Mouse (Mus musculus) MEL (cell line): ENCODE measurements around the gene Ascc3. TPM values are rescaled to one million over a fixed set of nuclear protein-coding genes. Genes with fewer than 3 reads are reported as not detected.

Source experiments
- DNase-seq: peaks from one replicate; pipeline ENCODE4 v3.0.0; 2011; ENCODE audit warnings: low read depth, low spot score
- H3K27ac ChIP-seq: 2 replicates; pipeline ENCODE4 v1.5.1; 2012; ENCODE audit warnings: low read depth, mild to moderate bottlenecking, control low read depth, low read length, moderate library complexity; ENCODE audit not compliant: control insufficient read depth
- H3K27me3 ChIP-seq, 2 experiments: fragments of 150-350 bp in 1 of 2; sonication (generic) in 1 of 2; 2 replicates each; pipeline ENCODE4 v1.6.1; 2012; ENCODE audit warnings: low read length in 2 of 2, mild to moderate bottlenecking in 2 of 2, improper control_type of control experiment in 1 of 2, moderate library complexity in 1 of 2; ENCODE audit not compliant: insufficient read depth in 2 of 2, control insufficient read depth in 1 of 2
- H3K36me3 ChIP-seq, 2 experiments: 2 replicates each; pipeline ENCODE4 v1.6.1; 2012 to 2014; ENCODE audit warnings: low read length in 2 of 2, improper control_type of control experiment in 1 of 2, inconsistent platforms in 1 of 2, mild to moderate bottlenecking in 1 of 2; ENCODE audit not compliant: insufficient read depth in 2 of 2, control insufficient read depth in 1 of 2
- H3K4me1 ChIP-seq, 2 experiments: fragments of 150-350 bp in 1 of 2; sonication (generic) in 1 of 2; 2 replicates each; pipeline ENCODE4 v1.6.1; 2012; ENCODE audit warnings: low read length in 2 of 2, improper control_type of control experiment in 1 of 2, mild to moderate bottlenecking in 1 of 2; ENCODE audit not compliant: insufficient read depth in 2 of 2, control insufficient read depth in 1 of 2
- H3K4me3 ChIP-seq, 2 experiments: fragments of 150-350 bp in 1 of 2; sonication (generic) in 1 of 2; 2 replicates each; pipeline ENCODE4 v1.5.1; 2012; ENCODE audit warnings: low read depth in 2 of 2, low read length in 2 of 2, mild to moderate bottlenecking in 2 of 2, moderate library complexity in 2 of 2, control low read depth in 1 of 2, improper control_type of control experiment in 1 of 2; ENCODE audit not compliant: control insufficient read depth in 1 of 2, insufficient read depth in 1 of 2
- H3K79me2 ChIP-seq: 2 replicates; pipeline ENCODE4 v1.6.1; 2012; ENCODE audit warnings: mild to moderate bottlenecking, low read length, moderate library complexity; ENCODE audit not compliant: control insufficient read depth, poor library complexity, insufficient read depth
- H3K9ac ChIP-seq: 2 replicates; pipeline ENCODE4 v1.6.1; 2012; ENCODE audit warnings: low read depth, mild to moderate bottlenecking, control low read depth, low read length, moderate library complexity; ENCODE audit not compliant: control insufficient read depth, poor library complexity, severe bottlenecking
- H3K9me3 ChIP-seq: fragments of 150-350 bp; sonication (generic); replicated peaks from 2 replicates; pipeline ENCODE4 v1.6.1; 2012; ENCODE audit warnings: mild to moderate bottlenecking, low read length, improper control_type of control experiment, moderate library complexity; ENCODE audit not compliant: insufficient read depth
- BHLHE40 ChIP-seq: IDR thresholded peaks from 2 replicates; pipeline ENCODE4 v1.6.1; 2012; ENCODE audit warnings: low read depth, mild to moderate bottlenecking, inconsistent platforms, low read length, improper control_type of control experiment, borderline replicate concordance
- CHD2 ChIP-seq: IDR thresholded peaks from 2 replicates; pipeline ENCODE4 v1.6.1; 2011; ENCODE audit warnings: low read length, improper control_type of control experiment
- CTCF ChIP-seq, 3 experiments: IDR thresholded peaks in 2 of 3; conservative IDR thresholded peaks in 1 of 3; 2 replicates each; pipeline ENCODE4 v1.5.1; 2011 to 2012; ENCODE audit warnings: low read length in 3 of 3, low read depth in 2 of 3, mild to moderate bottlenecking in 2 of 3, improper control_type of control experiment in 1 of 3, inconsistent platforms in 1 of 3, mixed read lengths in 1 of 3, moderate library complexity in 1 of 3; ENCODE audit not compliant: control insufficient read depth in 1 of 3, insufficient read depth in 1 of 3, poor library complexity in 1 of 3, severe bottlenecking in 1 of 3
- ELF1 ChIP-seq: IDR thresholded peaks from 2 replicates; pipeline ENCODE4 v1.6.1; 2014; ENCODE audit warnings: low read depth, mild to moderate bottlenecking, inconsistent platforms, low read length, improper control_type of control experiment, moderate library complexity
- EP300 ChIP-seq, 2 experiments: IDR thresholded peaks; 2 replicates each; pipeline ENCODE4 v1.6.1; 2011; ENCODE audit warnings: improper control_type of control experiment in 2 of 2, low read length in 2 of 2, low read depth in 1 of 2, mild to moderate bottlenecking in 1 of 2
- GABPA ChIP-seq: IDR thresholded peaks from 2 replicates; pipeline ENCODE4 v1.6.1; 2012; ENCODE audit warnings: low read depth, mild to moderate bottlenecking, inconsistent platforms, low read length, improper control_type of control experiment, moderate library complexity
- HCFC1 ChIP-seq: IDR thresholded peaks from 2 replicates; pipeline ENCODE4 v1.6.1; 2012; ENCODE audit warnings: low read depth, mild to moderate bottlenecking, inconsistent platforms, low read length, improper control_type of control experiment, moderate library complexity
- JUND ChIP-seq: IDR thresholded peaks from 2 replicates; pipeline ENCODE4 v1.6.1; 2011; ENCODE audit warnings: low read depth, mild to moderate bottlenecking, improper control_type of control experiment, low read length
- KAT2A ChIP-seq: conservative IDR thresholded peaks from 2 replicates; pipeline ENCODE4 v1.6.1; 2012; ENCODE audit warnings: low read depth, low read length, improper control_type of control experiment, inconsistent platforms
- MAFK ChIP-seq: IDR thresholded peaks from 2 replicates; pipeline ENCODE4 v1.6.1; 2011; ENCODE audit warnings: low read depth, mild to moderate bottlenecking, low read length, improper control_type of control experiment, borderline replicate concordance
- MAZ ChIP-seq: IDR thresholded peaks from 2 replicates; pipeline ENCODE4 v1.6.1; 2012; ENCODE audit warnings: low read depth, mild to moderate bottlenecking, inconsistent platforms, low read length, improper control_type of control experiment
- MXI1 ChIP-seq: IDR thresholded peaks from 2 replicates; pipeline ENCODE4 v1.6.1; 2011; ENCODE audit warnings: mild to moderate bottlenecking, low read depth, low read length, improper control_type of control experiment
- NELFE ChIP-seq: IDR thresholded peaks from 2 replicates; pipeline ENCODE4 v1.6.1; 2011; ENCODE audit warnings: low read depth, low read length, improper control_type of control experiment
- NRF1 ChIP-seq: IDR thresholded peaks from 2 replicates; pipeline ENCODE4 v1.6.1; 2014; ENCODE audit warnings: low read depth, mild to moderate bottlenecking, inconsistent platforms, low read length, improper control_type of control experiment, moderate library complexity; ENCODE audit not compliant: poor library complexity, insufficient read depth, severe bottlenecking
- POLR2A ChIP-seq, 2 experiments: IDR thresholded peaks; 2 replicates each; pipeline ENCODE4 v1.6.1; 2011 to 2012; ENCODE audit warnings: low read length in 2 of 2, mild to moderate bottlenecking in 2 of 2, control low read depth in 1 of 2, improper control_type of control experiment in 1 of 2, low read depth in 1 of 2, moderate library complexity in 1 of 2; ENCODE audit not compliant: control insufficient read depth in 1 of 2, insufficient read depth in 1 of 2, poor library complexity in 1 of 2
- POLR2AphosphoS2 ChIP-seq: IDR thresholded peaks from 2 replicates; pipeline ENCODE4 v1.6.1; 2011; ENCODE audit warnings: low read length, improper control_type of control experiment
- POLR2AphosphoS5 ChIP-seq: IDR thresholded peaks from 2 replicates; pipeline ENCODE4 v1.6.1; 2012; ENCODE audit warnings: low read depth, borderline replicate concordance, mild to moderate bottlenecking, inconsistent platforms, low read length, moderate library complexity, mixed read lengths
- RAD21 ChIP-seq: IDR thresholded peaks from 2 replicates; pipeline ENCODE4 v1.6.1; 2011; ENCODE audit warnings: mild to moderate bottlenecking, low read depth, low read length, improper control_type of control experiment
- TAL1 ChIP-seq: IDR thresholded peaks from 2 replicates; pipeline ENCODE4 v1.6.1; 2012; ENCODE audit warnings: mild to moderate bottlenecking, inconsistent platforms, low read length, moderate library complexity, mixed read lengths
- USF1 ChIP-seq: IDR thresholded peaks from 2 replicates; pipeline ENCODE4 v1.6.1; 2014; ENCODE audit warnings: low read depth, mild to moderate bottlenecking, inconsistent platforms, low read length, improper control_type of control experiment, moderate library complexity
- ZC3H11A ChIP-seq: IDR thresholded peaks from 2 replicates; pipeline ENCODE4 v1.6.1; 2012; ENCODE audit warnings: low read depth, mild to moderate bottlenecking, inconsistent platforms, low read length, improper control_type of control experiment
- ZKSCAN1 ChIP-seq: IDR thresholded peaks from 2 replicates; pipeline ENCODE4 v1.6.1; 2012; ENCODE audit warnings: low read depth, mild to moderate bottlenecking, inconsistent platforms, low read length, improper control_type of control experiment, moderate library complexity
- polyA plus RNA-seq, 2 experiments: library from polyadenylated mRNA; stranded (reverse) in 1 of 2; unstranded in 1 of 2; fragments of >175 nt in 1 of 2; fragments of >200 nt in 1 of 2; gene quantifications; 2 replicates each; pipeline versions ENCODE4 v1.2.1 to v1.2.4; 2012; ENCODE audit warnings: low replicate concordance in 2 of 2, low read depth in 1 of 2; ENCODE audit not compliant: insufficient read length in 2 of 2, insufficient read depth in 1 of 2, missing spikeins in 1 of 2
- total RNA-seq: library from RNA; depleted of rRNA; stranded (reverse); fragments of 300-350 nt; gene quantifications from 2 replicates; pipeline ENCODE4 v1.2.3, GENCODE M21; 2012

The Ascc3 gene
- total and polyA plus RNA-seq, 3 experiments: 22.6 to 131 (median 24.3) TPM

- no peaks in the 10 kb centered on the region for H3K9me3 ChIP-seq
- no peaks in the 10 kb centered on the region for H3K36me3 ChIP-seq
- TF ChIP-seq CHD2 (no peak), TAL1 (no peak), RAD21 (no peak), JUND (no peak), POLR2A (IDR thresholded peaks at IDR 0.05; ENCODE audit: control insufficient read depth in 1 of 2, insufficient read depth in 1 of 2, low read depth in 1 of 2, low read length in 2 of 2, poor library complexity in 1 of 2) (no peak), MAFK (no peak), CTCF (IDR thresholded peaks at IDR 0.05 in 2 of 3, conservative IDR thresholded peaks at IDR 0.05 in 1 of 3; ENCODE audit: control insufficient read depth in 1 of 3, insufficient read depth in 1 of 3, low read depth in 2 of 3, low read length in 3 of 3, poor library complexity in 1 of 3, severe bottlenecking in 1 of 3) (no peak), MAZ (no peak), EP300 (IDR thresholded peaks at IDR 0.05; ENCODE audit: low read depth in 1 of 2, low read length in 2 of 2) (no peak), ZC3H11A (no peak), HCFC1 (no peak), KAT2A (no peak), NRF1 (no peak), NELFE (no peak), ZKSCAN1 (no peak), POLR2AphosphoS2 (no peak), MXI1 (no peak), GABPA (no peak), ELF1 (no peak)
- DNase-seq: no peak
- H3K4me3 ChIP-seq: no peak overlapping the region
- H3K4me1 ChIP-seq: no peaks in the 10 kb centered on the region
- no peak overlapping the region for H3K9ac ChIP-seq
- H3K27me3 ChIP-seq: no peaks in the 10 kb centered on the region
- no peak overlapping the region for H3K27ac ChIP-seq
- no peaks in the 10 kb centered on the region for H3K79me2 ChIP-seq
Measured at GRCm38 (mm10) chr10:50893546-50893945, 301.1 kb downstream of the Ascc3 start.

DNA sequence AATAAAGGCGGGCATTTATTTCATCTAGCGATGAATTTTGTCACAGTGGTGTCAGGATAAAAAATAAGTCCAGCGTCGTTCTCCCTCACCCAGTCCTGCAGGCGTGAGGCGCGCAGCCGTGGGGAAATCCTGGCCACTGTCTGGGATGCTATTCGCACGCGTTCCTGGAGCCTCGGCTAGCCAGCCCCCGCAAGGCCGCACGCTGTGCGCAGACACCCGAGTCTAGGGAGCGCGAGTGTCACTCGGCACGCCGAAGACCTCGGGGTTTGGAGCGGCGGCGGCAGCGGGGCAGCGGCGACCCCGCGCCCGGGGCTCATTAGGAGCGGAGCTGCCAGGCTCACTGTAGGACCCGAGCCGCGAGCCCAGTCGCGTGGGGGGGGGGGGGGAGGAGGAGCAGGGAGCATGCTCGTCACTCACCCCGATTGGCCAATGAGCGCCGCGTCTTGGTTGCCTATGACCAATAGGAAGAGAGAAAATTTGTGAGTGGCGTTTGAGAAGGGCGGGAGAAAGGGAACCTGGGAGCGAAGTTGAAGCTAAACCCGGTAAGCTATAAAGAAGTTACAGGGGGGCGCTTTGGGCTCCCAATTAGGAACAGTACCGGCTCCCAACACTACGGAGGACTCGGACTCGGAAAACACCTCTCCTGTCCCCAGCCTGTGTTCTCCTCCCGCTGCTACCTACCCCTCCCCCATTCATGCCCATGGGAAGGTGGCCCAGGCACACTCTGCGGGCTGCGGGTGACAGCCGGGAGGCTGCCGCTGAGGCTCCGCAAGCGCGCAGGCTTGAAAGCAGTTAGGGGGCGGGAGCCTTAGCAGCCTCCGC lies 301.9 kb downstream of the Ascc3 start, which contains the start of gene Sim1:
Gene Sim1 (plus strand): TSS at position 585 of the 822 bp plus-strand sequence.
- no peak within 1 kb of the TSS for H3K4me3 ChIP-seq
- no peak within 1 kb of the TSS for H3K9ac ChIP-seq

More for the DNA sequence above, 301.9 kb downstream of the Ascc3 start, which contains the start of gene Sim1:
- no peaks in the 10 kb centered on the region for H3K79me2 ChIP-seq
- H3K36me3 ChIP-seq: no peaks in the 10 kb centered on the region
- DNase-seq: no peak
- no peaks in the 10 kb centered on the region for H3K27me3 ChIP-seq
- no peak for TF ChIP-seq KAT2A
- TF ChIP-seq POLR2AphosphoS5: no peak
- no peak for TF ChIP-seq USF1
- TF ChIP-seq BHLHE40: no peak
- TF ChIP-seq, all 39 proteins: peak for 0
- Histone ChIP-seq H3K27ac (no peak within 1 kb of the TSS), H3K4me1 (no peaks in the 10 kb centered on the region), H3K9me3 (no peaks in the 10 kb centered on the region)
